Mouse (Mus musculus) activated CD4-positive, CD25-positive, alpha-beta regulatory T cell, adult 4 months (primary cell): ENCODE measurements around the gene Zfp981. TPM values are rescaled to one million over a fixed set of nuclear protein-coding genes. Genes with fewer than 3 reads are reported as not detected.
"Not testable (repeated sequence)": the region's sequence is repeated elsewhere in the genome, so short reads cannot be mapped to it uniquely, and the experiment has no call there.

Experiments
- ATAC-seq: one replicate; pipeline ENCODE4 v1.8.0; 2017
- polyA plus RNA-seq, 2 experiments: library from polyadenylated mRNA; unstranded; fragments of 100-300 nt; shearing (Covaris generic); gene quantifications; one replicate each; pipeline ENCODE4 v1.2.1; 2017

The Zfp981 gene
- under 1 TPM in 1 of 2 experiments, not detected in 1; 0.15 TPM for polyA plus RNA-seq

- not testable (repeated sequence) for ATAC-seq
These were observed at the start of gene Zfp981 for GRCm38 (mm10) chr4:146501727-146502126. Gene Zfp981 (plus strand): TSS chr4:146502027.

GRCm38 (mm10) chr4:146452576-146452975 lies 49.3 kb upstream of the Zfp981 start:
- not testable (repeated sequence) for ATAC-seq

DNA sequence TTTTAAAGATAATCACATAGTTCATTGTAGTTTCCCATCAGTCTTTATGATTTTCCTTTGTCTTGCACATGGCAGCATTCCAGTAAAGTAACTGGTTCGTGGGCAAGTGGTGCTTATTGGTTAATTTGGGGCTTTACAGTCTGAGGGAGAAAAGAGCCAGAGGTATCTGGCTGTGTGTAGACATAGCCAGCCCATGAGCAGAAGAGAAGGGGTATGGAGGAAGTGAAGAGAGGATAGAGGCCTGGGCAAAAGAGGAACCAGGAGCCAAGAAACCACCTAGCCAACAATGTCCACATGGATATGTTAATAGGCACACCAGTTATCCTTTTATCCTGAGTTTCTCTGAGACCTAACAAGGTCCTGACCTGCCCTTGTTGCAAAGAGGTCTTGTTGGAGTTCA lies 47.7 kb upstream of the Zfp981 start:
- ATAC-seq: not testable (repeated sequence)

GRCm38 (mm10) chr4:146454896-146455295 lies 46.9 kb upstream of the Zfp981 start:
- peak; percentile 4 for ATAC-seq

DNA sequence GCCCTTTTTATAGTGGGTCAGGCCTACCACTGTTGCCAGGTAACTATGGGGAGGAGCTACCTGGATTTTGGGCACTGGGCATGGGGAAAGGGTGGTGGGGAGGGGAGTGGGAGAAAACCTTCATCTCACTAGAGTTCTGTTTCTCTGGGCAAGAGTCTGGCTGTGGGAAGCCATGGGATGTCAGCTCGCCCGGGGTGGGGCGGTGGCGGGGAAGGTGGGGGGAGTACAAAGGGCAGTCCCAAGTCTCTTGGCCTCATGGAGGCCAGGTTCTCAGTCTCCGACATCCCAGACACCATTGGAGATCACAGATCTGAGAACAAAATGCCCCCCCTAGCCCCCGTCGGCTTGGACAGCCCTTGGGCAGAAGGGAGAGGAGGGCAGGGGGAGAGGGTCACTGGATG lies 46.5 kb upstream of the Zfp981 start:
- no peak for ATAC-seq

GRCm38 (mm10) chr4:146456061-146456726 lies 45.6 kb upstream of the Zfp981 start:
- ATAC-seq: no peak

DNA sequence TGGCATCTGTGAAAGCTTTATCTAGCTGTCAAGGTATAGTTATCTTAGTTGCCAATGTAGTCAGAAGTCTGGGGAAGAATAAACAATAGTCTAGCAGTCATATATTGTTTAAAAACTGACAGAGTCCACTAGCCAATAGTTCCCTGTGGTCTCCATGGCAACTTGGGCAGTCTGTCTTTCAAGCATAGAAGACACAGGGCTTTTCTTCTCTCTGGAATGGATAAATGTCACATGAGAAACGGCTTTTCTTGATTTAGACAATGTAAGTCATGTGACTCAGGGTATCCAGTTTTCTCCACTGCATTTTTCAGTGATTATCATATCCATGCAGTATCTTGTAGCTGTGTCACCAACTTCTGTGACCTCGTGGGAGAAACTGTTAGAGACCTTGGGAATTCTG lies 44.7 kb upstream of the Zfp981 start:
- ATAC-seq: no peak

GRCm38 (mm10) chr4:146457720-146458119 lies 44.1 kb upstream of the Zfp981 start:
- ATAC-seq: no peak

DNA sequence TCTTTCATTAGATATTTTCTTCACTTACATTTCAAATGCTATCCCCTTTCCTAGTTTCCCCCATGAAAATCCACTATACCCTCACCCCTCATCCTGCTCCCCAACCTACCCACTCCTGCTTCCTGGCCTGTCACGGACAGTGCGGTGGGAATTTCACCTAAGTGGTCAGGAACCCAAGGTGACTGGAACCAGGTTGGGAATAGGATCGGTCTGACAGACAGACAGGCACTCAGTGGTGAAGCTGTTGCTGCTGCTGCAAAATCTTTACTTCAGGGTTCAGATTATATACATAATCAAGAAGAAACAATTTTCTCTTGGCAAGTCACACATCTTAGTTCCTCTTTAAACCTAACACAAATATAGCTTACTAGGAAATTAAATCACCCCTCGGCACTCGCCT lies 42.0 kb upstream of the Zfp981 start:
- not testable (repeated sequence) for ATAC-seq

- ATAC-seq: not testable (repeated sequence)
These were observed 41.1 kb upstream of the Zfp981 start for GRCm38 (mm10) chr4:146460685-146461084.

GRCm38 (mm10) chr4:146463649-146464351 lies 38.0 kb upstream of the Zfp981 start:
- ATAC-seq: not testable (repeated sequence)

DNA sequence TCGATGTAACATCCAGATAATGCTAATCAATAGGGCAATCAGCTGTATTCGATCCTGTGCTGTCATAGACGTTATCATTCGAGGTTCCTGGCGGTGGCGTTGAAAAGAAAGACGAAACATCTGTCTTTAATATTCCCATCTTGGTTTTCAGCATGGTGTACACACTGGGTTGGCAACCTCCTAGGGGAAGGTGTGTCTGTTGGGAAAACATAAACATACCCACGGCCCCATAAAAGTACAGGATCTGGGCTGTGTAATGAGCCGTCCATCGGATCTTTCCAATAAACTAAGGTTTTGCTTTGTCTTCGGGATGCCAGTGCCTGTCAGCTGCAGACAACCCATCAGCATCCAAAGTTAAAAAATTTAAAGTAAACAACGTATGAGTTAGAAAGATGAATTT lies 31.8 kb upstream of the Zfp981 start:
- not testable (repeated sequence) for ATAC-seq

DNA sequence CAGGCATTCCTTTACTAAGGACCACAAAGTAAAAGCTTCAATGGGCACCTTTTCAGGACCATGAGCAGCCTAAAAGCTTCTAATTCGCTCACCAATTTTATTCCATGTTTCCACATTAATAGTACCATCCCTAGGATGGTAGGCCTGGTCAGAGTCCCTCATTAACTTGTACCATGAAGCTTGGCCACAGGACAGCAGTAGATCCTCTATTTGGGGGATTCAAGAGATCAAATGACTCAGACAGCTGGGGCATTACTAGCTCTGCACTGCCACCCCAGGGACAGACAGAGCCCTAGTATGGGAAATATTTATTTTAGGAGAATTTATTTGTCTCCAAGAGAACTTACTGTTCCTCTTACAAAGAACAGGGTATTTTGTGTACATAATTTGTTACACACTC lies 27.6 kb upstream of the Zfp981 start:
- peak; percentile 10 for ATAC-seq

- ATAC-seq: not testable (repeated sequence)
These were observed 26.8 kb upstream of the Zfp981 start for GRCm38 (mm10) chr4:146474716-146475676.

DNA sequence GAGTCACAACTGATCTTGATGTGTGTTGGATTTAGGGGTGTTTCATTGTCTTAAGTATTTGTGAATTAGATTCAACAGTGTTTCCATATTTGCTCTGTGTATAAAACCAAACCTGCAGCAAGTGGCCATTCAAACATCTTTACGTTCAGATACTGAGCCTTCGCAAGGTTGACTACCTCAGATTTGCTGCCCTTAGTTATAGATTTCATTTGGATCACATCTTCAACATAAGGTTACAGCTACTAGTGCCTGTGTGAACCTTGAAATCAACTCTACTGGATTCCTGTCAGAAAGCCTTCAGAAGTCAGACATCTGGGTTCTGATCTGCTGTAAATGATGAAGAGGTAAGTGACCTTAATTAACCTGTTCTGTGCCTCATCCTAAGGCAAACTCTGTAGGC lies 25.6 kb upstream of the Zfp981 start:
- not testable (repeated sequence) for ATAC-seq

- not testable (repeated sequence) for ATAC-seq
These were observed 24.9 kb upstream of the Zfp981 start for GRCm38 (mm10) chr4:146476959-146477358.

DNA sequence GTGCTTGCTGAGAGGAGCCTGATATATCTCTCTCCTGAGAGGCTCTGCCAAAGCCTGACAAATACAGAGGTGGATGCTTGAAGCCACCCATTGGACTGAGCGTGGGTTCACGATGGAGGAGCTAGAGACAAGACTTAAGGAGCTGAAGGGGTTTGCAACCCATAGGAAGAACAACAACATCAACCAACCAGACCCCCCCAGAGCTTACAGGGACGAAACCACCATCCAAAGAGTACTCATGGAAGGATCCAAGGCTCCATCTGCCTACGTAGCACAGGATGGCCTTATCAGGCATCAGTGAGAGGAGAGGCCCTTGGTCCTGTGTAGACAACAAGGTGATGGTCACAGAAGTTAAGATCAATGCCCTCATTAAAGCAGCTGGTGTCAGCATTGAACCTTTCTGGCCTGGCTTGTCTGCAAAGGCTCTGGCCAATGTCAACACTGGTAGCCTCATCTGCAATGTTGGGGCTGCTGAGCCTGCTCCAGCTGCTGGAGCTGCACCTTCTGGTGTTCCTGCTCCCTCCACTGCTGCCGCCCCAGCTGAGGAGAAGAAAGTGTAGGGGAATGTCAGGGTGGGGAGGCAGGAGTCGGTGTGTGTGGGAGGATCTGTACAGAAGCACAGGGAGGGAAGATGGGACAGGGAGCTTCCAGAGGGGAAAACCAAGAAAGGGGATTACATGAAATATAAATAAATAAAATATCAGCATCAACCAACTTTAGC lies 21.3 kb upstream of the Zfp981 start:
- ATAC-seq: not testable (repeated sequence)

GRCm38 (mm10) chr4:146482546-146482945 lies 19.3 kb upstream of the Zfp981 start:
- not testable (repeated sequence) for ATAC-seq

GRCm38 (mm10) chr4:146483571-146484280 lies 18.1 kb upstream of the Zfp981 start:
- ATAC-seq: peak; percentile 17

GRCm38 (mm10) chr4:146484676-146485075 lies 17.2 kb upstream of the Zfp981 start:
- not testable (repeated sequence) for ATAC-seq

DNA sequence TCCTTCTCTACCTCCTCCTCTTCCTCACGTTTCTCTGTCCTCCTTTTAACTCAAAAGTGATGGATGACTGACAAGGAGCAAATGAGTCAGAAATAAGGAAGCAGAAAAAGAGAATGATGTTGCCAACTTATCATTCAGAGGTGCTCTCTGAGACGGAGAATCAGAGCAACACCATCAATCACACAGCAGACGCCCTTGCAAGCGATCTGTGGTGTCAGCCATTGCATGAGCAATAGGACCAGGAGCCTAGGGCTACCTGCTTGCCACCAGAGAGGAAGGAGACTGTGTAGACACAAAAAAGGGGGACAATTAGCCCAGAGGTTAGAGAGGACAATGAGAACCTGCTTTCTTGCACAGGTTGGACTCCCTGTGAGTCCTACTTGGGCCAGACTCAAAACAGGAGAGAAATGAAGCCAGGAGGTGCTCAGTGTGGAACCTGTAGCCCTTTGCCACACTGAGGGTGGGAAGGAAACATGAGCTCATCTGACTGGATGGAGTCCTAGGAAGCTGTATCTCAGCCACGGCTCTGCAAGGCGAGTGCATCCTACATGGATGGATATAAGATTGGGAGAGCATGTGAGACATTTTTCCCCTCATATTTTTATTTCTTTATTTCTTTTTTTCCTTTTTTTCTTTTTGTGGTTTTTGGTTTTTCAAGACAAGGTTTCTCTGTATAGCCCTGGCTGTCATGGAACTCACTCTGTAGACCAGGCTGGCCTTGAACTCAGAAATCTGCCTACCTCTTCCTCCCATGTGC lies 16.5 kb upstream of the Zfp981 start:
- not testable (repeated sequence) for ATAC-seq
